Comparison of ENCODE assay signal across 10 mouse cellular contexts in genomic region chr13:63230955-63231701, GRCm38 (mm10).
DNase-seq lines count a peak whose midpoint lies in the region; ATAC-seq lines count a peak whose summit lies in the region.
"Had no signal": no experiment of that assay in that cellular context is flagged by ENCODE, and none has a peak within 500 bp of the region (broad histone marks: within the 10 kb centered on the region; RNA-seq: fewer than 3 reads in every experiment).

No protein-coding gene starts in this region.

- H3K36me3 ChIP-seq in heart, embryonic 14.5 days (ENCODE audit: control insufficient read depth, insufficient read depth, low read length): no peaks in the 10 kb centered on the region
- H3K36me3 ChIP-seq in limb, embryonic 15.5 days: 0 out of 2 replicates have a peak, but pooled peaks cover 3% of the 10 kb centered on the region
- H3K36me3 ChIP-seq: midbrain, embryonic 12.5 days had no signal

- no peaks in the 10 kb centered on the region for H3K9me3 ChIP-seq in heart, embryonic 14.5 days (ENCODE audit: control insufficient read depth, low read length)
- no peaks in the 10 kb centered on the region for H3K9me3 ChIP-seq in limb, embryonic 15.5 days
- H3K9me3 ChIP-seq: midbrain, embryonic 12.5 days had no signal

- no peak overlapping the region for H3K4me2 ChIP-seq in heart, embryonic 14.5 days (ENCODE audit: low read length)
- H3K4me2 ChIP-seq in limb, embryonic 15.5 days: no peak overlapping the region
- H3K4me2 ChIP-seq: midbrain, embryonic 12.5 days had no signal

- H3K9ac ChIP-seq in heart, embryonic 14.5 days (ENCODE audit: low read length): no peak overlapping the region
- no peak overlapping the region for H3K9ac ChIP-seq in limb, embryonic 15.5 days
- H3K9ac ChIP-seq: midbrain, embryonic 12.5 days had no signal

- ATAC-seq in heart, embryonic 14.5 days (ENCODE audit: insufficient number of reproducible peaks, insufficient read depth, low FRiP score, low read depth): peak; percentile 31; the same call in 1 of the 2 replicates
- peak; percentile 23 for ATAC-seq in activated CD4-positive, CD25-positive, alpha-beta regulatory T cell, adult 4 months
- no peak for ATAC-seq in limb, embryonic 15.5 days (ENCODE audit: insufficient number of reproducible peaks, low FRiP score, low TSS enrichment, low read depth)

- H3K27ac ChIP-seq in heart, embryonic 14.5 days (replicated peaks in 1 of 2; ENCODE audit: control insufficient read depth in 1 of 2, insufficient read depth in 1 of 2, low read depth in 2 of 2, low read length in 2 of 2): peak overlapping the region; percentile 79 to 89
- peak overlapping the region; percentile 54; the same call in 1 of the 2 replicates for H3K27ac ChIP-seq in limb, embryonic 15.5 days
- H3K27ac ChIP-seq: midbrain, embryonic 12.5 days had no signal

- no peak for DNase-seq in heart, adult 9 months (ENCODE audit: low spot score in 2 of 2)
- DNase-seq in heart, postnatal 10 days: peak; percentile 23 to 36
- no peak for DNase-seq in ovary, postnatal 10 days (ENCODE audit: low spot score)
- no peak for DNase-seq in spleen, adult 18-20 months
- no peak for DNase-seq in c-Kit-positive CD71-positive TER-119-positive erythroid progenitor cells, embryonic 14.5 days (ENCODE audit: low spot score)
- DNase-seq: thymus, postnatal 14 days had no signal

- intact Hi-C loops in heart, postnatal 10 days (cut with DNase I): no loop called here

- no peak overlapping the region for H3K4me3 ChIP-seq in heart, embryonic 14.5 days (ENCODE audit: control insufficient read depth in 1 of 2, insufficient read depth in 1 of 2, low read depth in 1 of 2, low read length in 2 of 2)
- H3K4me3 ChIP-seq in limb, embryonic 15.5 days: no peak overlapping the region
- H3K4me3 ChIP-seq: midbrain, embryonic 12.5 days had no signal

- H3K4me1 ChIP-seq in heart, embryonic 14.5 days (ENCODE audit: control insufficient read depth in 2 of 2, insufficient read depth in 2 of 2, low read length in 2 of 2): peaks cover 10 to 19% of the 10 kb centered on the region in 2 experiments
- H3K4me1 ChIP-seq in limb, embryonic 15.5 days: no peaks in the 10 kb centered on the region; the same call in 1 of the 2 replicates

- 27% methylated on average over 7 of the region's 7 CpGs for WGBS in heart, embryonic 14.5 days
- 69% methylated on average over 7 of the region's 7 CpGs for WGBS in limb, embryonic 15.5 days

- H3K27me3 ChIP-seq in heart, embryonic 14.5 days (ENCODE audit: control insufficient read depth, insufficient read depth, low read length): no peaks in the 10 kb centered on the region
- no peaks in the 10 kb centered on the region for H3K27me3 ChIP-seq in limb, embryonic 15.5 days
- H3K27me3 ChIP-seq: midbrain, embryonic 12.5 days had no signal

Comparison
In these comparisons a context has a peak if more than half of its experiments do, and no peak if none do; other contexts are left out.
1. DNase-seq: peak in heart, postnatal 10 days (2 of 2); none in heart, adult 9 months (0 of 2), ovary, postnatal 10 days (single experiment), spleen, adult 18-20 months (0 of 2) and c-Kit-positive CD71-positive TER-119-positive erythroid progenitor cells, embryonic 14.5 days (single experiment).